Mouse (Mus musculus) CH12.LX (cell line): ENCODE data around the gene Il17ra.

Experiments
- BHLHE40 ChIP-seq: IDR thresholded peaks from 2 replicates; pipeline ENCODE4 v1.6.1; 2011; ENCODE audit warnings: mild to moderate bottlenecking, low read depth, low read length, improper control_type of control experiment
- CTCF ChIP-seq, 2 experiments: IDR thresholded peaks in 1 of 2; conservative IDR thresholded peaks in 1 of 2; 2 replicates each; pipeline ENCODE4 v1.5.1; 2011 to 2012; ENCODE audit warnings: low read depth in 2 of 2, low read length in 2 of 2, improper control_type of control experiment in 1 of 2, inconsistent platforms in 1 of 2, mild to moderate bottlenecking in 1 of 2, moderate library complexity in 1 of 2
- E2F4 ChIP-seq: IDR thresholded peaks from 2 replicates; pipeline ENCODE4 v1.6.1; 2011; ENCODE audit warnings: low read depth, low read length, improper control_type of control experiment; ENCODE audit not compliant: insufficient replicate concordance
- GABPA ChIP-seq: IDR thresholded peaks from 2 replicates; pipeline ENCODE4 v1.6.1; 2012; ENCODE audit warnings: low read depth, low read length, improper control_type of control experiment, inconsistent platforms; ENCODE audit not compliant: insufficient replicate concordance
- HCFC1 ChIP-seq: IDR thresholded peaks from 2 replicates; pipeline ENCODE4 v1.6.1; 2012; ENCODE audit warnings: low read depth, mild to moderate bottlenecking, inconsistent platforms, low read length, improper control_type of control experiment
- MAX ChIP-seq: IDR thresholded peaks from 2 replicates; pipeline ENCODE4 v1.6.1; 2011; ENCODE audit warnings: low read length, improper control_type of control experiment
- MYC ChIP-seq: IDR thresholded peaks from 2 replicates; pipeline ENCODE4 v1.6.1; 2011; ENCODE audit warnings: low read depth, mild to moderate bottlenecking, improper control_type of control experiment, low read length
- NELFE ChIP-seq: IDR thresholded peaks from 2 replicates; pipeline ENCODE4 v1.6.1; 2011; ENCODE audit warnings: low read depth, low read length, improper control_type of control experiment
- POLR2A ChIP-seq: IDR thresholded peaks from 2 replicates; pipeline ENCODE4 v1.6.1; 2011; ENCODE audit warnings: low read depth, mild to moderate bottlenecking, improper control_type of control experiment, low read length
- POLR2AphosphoS2 ChIP-seq: IDR thresholded peaks from 2 replicates; pipeline ENCODE4 v1.6.1; 2011; ENCODE audit warnings: low read depth, low read length, improper control_type of control experiment
- USF1 ChIP-seq: IDR thresholded peaks from 2 replicates; pipeline ENCODE4 v1.6.1; 2014; ENCODE audit warnings: low read depth, mild to moderate bottlenecking, inconsistent platforms, low read length, improper control_type of control experiment
- USF2 ChIP-seq: conservative IDR thresholded peaks from 2 replicates; pipeline ENCODE4 v1.6.1; 2011; ENCODE audit warnings: low read depth, low read length, improper control_type of control experiment
- ZMIZ1 ChIP-seq: IDR thresholded peaks from 2 replicates; pipeline ENCODE4 v1.6.1; 2012; ENCODE audit warnings: low read depth, mild to moderate bottlenecking, inconsistent platforms, low read length, improper control_type of control experiment

- TF ChIP-seq CTCF (conservative IDR thresholded peaks at IDR 0.05 in 1 of 2, IDR thresholded peaks at IDR 0.05 in 1 of 2; ENCODE audit: low read depth in 2 of 2, low read length in 2 of 2), result no peak
- no peak for TF ChIP-seq MAX
- TF ChIP-seq POLR2A, result no peak
- TF ChIP-seq NELFE, result no peak
- no peak for TF ChIP-seq E2F4
- TF ChIP-seq HCFC1, result no peak
- TF ChIP-seq GABPA, result no peak
- no peak for TF ChIP-seq USF2
- no peak for TF ChIP-seq USF1
- TF ChIP-seq POLR2AphosphoS2, result no peak
- no peak for TF ChIP-seq BHLHE40
- no peak for TF ChIP-seq MYC
- TF ChIP-seq ZMIZ1, result no peak
Observed at GRCm38 (mm10) chr6:120465393-120465792, 2.3 kb downstream of the Il17ra start.
